Mouse (Mus musculus) heart, adult 2 months (tissue): ENCODE data around the gene Fam92a. TPM values are rescaled to one million over a fixed set of nuclear protein-coding genes. Genes with fewer than 3 reads are reported as not detected.
"Not testable (repeated sequence)": the region's sequence is repeated elsewhere in the genome, so short reads cannot be mapped to it uniquely, and the experiment has no call there.

ENCODE experiments used
- DNase-seq, 2 experiments: peaks; one replicate each; pipeline ENCODE4 v3.0.0; 2021
- H3K27ac ChIP-seq: fragments of 200-600 bp; 2 replicates; pipeline ENCODE4 v1.8.1; 2022
- H3K27me3 ChIP-seq: fragments of 200-500 bp; 2 replicates; pipeline ENCODE4 v1.6.1; 2012; ENCODE audit warnings: mild to moderate bottlenecking, low read length, inconsistent platforms, mixed read lengths; ENCODE audit not compliant: control insufficient read depth, insufficient read depth
- H3K36me3 ChIP-seq: fragments of 200-500 bp; 2 replicates; pipeline ENCODE4 v1.6.1; 2012; ENCODE audit warnings: low read length, inconsistent platforms; ENCODE audit not compliant: control insufficient read depth, insufficient read depth
- H3K4me1 ChIP-seq: fragments of 200-500 bp; 2 replicates; pipeline ENCODE4 v1.6.1; 2011; ENCODE audit warnings: low read length; ENCODE audit not compliant: control insufficient read depth, insufficient read depth
- H3K4me3 ChIP-seq: fragments of 200-600 bp; 2 replicates; pipeline ENCODE4 v1.8.1; 2022
- H3K79me2 ChIP-seq: fragments of 200-500 bp; replicated peaks from 2 replicates; pipeline ENCODE4 v1.6.1; 2012; ENCODE audit warnings: mild to moderate bottlenecking, inconsistent platforms, low read length, moderate library complexity, mixed read lengths; ENCODE audit not compliant: control insufficient read depth, insufficient read depth
- H3K9ac ChIP-seq: fragments of 200-500 bp; 2 replicates; pipeline ENCODE4 v1.6.1; 2012; ENCODE audit warnings: low read depth, mild to moderate bottlenecking, control low read depth, inconsistent platforms, low read length, mixed read lengths
- POLR2A ChIP-seq: fragments of 200-500 bp; IDR thresholded peaks from 2 replicates; pipeline ENCODE4 v1.6.1; 2011; ENCODE audit warnings: mild to moderate bottlenecking, low read depth, low read length, control low read depth; ENCODE audit not compliant: insufficient read depth
- WGBS: fragments of 180-500 bp; shearing (Covaris S2); methylation state at CpG from one replicate; pipeline ENCODE4 v1.1.7; 2018; 5-methylcytosine and 5-hydroxymethylcytosine counted together
- intact Hi-C: fragments of 180-260 bp; cut with DNase I; formaldehyde crosslinking; loops from one replicate; pipeline ENCODE4 v1.15.1; 2025
- polyA plus RNA-seq: library from polyadenylated mRNA; depleted of rRNA; stranded (reverse); fragments of >200 nt; gene quantifications from 2 replicates; pipeline ENCODE4 v1.2.3, GENCODE M21; 2012; rRNA removed
- total RNA-seq, 2 experiments: library from RNA; stranded (reverse); gene quantifications; 2 replicates each; pipeline ENCODE4 v1.2.3; 2021

The Fam92a gene
- total and polyA plus RNA-seq, 3 experiments = 5.3 to 18.9 (median 18.8) TPM

- H3K79me2 ChIP-seq, H3K36me3 ChIP-seq, H3K4me1 ChIP-seq, intact Hi-C loops, H3K27me3 ChIP-seq: not testable (repeated sequence)
- Histone ChIP-seq H3K9ac (peak within 1 kb of the TSS; percentile 75), H3K27ac (peak within 1 kb of the TSS; percentile 70), H3K4me3 (peak within 1 kb of the TSS; percentile 60)
- TF ChIP-seq POLR2A = peak; percentile 66
- peak; percentile 85 to 87 for DNase-seq
- 3% methylated on average over 20 of the region's 32 CpGs for WGBS
Observed at GRCm38 (mm10) chr4:12140141-12140567, 31.7 kb downstream of the Fam92a start, which contains the start of gene Rbm12b1. Gene Rbm12b1 (plus strand): TSS chr4:12140264.

Other genes with a start within 250 kb of the Fam92a start
- gene Gm10604, start 190.8 kb downstream of the Fam92a start, total RNA-seq = not detected
- not detected in 2 replicates for gene Gm10604, start 190.8 kb downstream of the Fam92a start, polyA plus RNA-seq
- gene Rbm12b2, start 82.6 kb downstream of the Fam92a start, total RNA-seq = 1 to 10 TPM; 5.0 to 7.1 TPM
- 1.3 and 3.3 TPM in 2 replicates for gene Rbm12b2, start 82.6 kb downstream of the Fam92a start, polyA plus RNA-seq
- gene Rbm12b1, start 31.8 kb downstream of the Fam92a start, total RNA-seq = 1 to 10 TPM; 5.5 to 8.1 TPM
- gene Rbm12b1, start 31.8 kb downstream of the Fam92a start, polyA plus RNA-seq = 1.8 and 4.7 TPM in 2 replicates